Mouse (Mus musculus) G1E (cell line): ENCODE measurements around the gene Plekhh2.

ENCODE experiments used
- CTCF ChIP-seq: IDR thresholded peaks from 2 replicates; pipeline ENCODE4 v1.5.1; 2012; ENCODE audit warnings: low read depth, low read length, inconsistent platforms, mixed read lengths
- GATA1 ChIP-seq: IDR thresholded peaks from 2 replicates; pipeline ENCODE4 v1.6.1; 2012; ENCODE audit warnings: borderline replicate concordance, low read length, inconsistent platforms, mixed read lengths
- TAL1 ChIP-seq: conservative IDR thresholded peaks from 2 replicates; pipeline ENCODE4 v1.6.1; 2012; ENCODE audit warnings: low read depth, low read length, inconsistent platforms, mixed read lengths

DNA sequence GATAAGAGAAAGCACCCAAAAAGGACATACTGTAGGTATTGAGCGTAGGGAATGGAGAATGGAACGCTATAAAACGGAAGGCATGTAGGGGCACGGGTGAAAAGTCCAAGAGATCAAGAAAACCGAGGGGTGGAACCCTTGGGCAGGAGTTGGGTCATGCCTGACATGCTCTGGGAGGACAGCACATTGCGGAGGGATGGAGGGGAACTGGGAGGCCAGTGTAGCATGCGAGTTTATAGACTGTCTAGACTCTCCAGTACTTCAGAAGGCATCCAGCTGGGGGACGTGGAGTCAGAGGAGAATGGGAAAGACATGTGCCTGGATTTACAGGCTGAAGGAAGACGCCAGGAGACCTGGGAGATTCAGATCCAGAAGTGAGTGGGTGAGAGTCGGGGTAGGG is 68.1 kb downstream of the Plekhh2 start:
- no peak for TF ChIP-seq CTCF
- TF ChIP-seq TAL1 = no peak
- no peak for TF ChIP-seq GATA1
